Mouse (Mus musculus) stomach, embryonic 16.5 days (tissue): ENCODE measurements at regions not wholly inside any gene's neighbourhood (a gene's known extent, or its start where the extent isn't known, plus 50 kb on each side); places are given as distances from the start of the nearest gene placed in this dataset.

Source experiments
- ATAC-seq: fragments of 200-750 bp; cut with Nextera tagmentation; 2 replicates; pipeline ENCODE4 v1.8.0; 2017; ENCODE audit warnings: moderate number of reproducible peaks, moderate TSS enrichment; ENCODE audit not compliant: insufficient read depth, low FRiP score
- H3K27ac ChIP-seq: fragments of 300-500 bp; sonication (generic); 2 replicates; pipeline ENCODE4 v1.5.1; 2014; ENCODE audit warnings: low read length
- H3K27me3 ChIP-seq: fragments of 300-500 bp; sonication (generic); 2 replicates; pipeline ENCODE4 v1.6.1; 2014; ENCODE audit warnings: low read length, control low read depth, mixed read lengths; ENCODE audit not compliant: control insufficient read depth, insufficient read depth
- H3K36me3 ChIP-seq: fragments of 300-500 bp; sonication (generic); 2 replicates; pipeline ENCODE4 v1.6.1; 2014; ENCODE audit warnings: low read length; ENCODE audit not compliant: control insufficient read depth, insufficient read depth
- H3K4me1 ChIP-seq: fragments of 300-500 bp; sonication (generic); 2 replicates; pipeline ENCODE4 v1.6.1; 2014; ENCODE audit warnings: low read length, control low read depth, mixed read lengths; ENCODE audit not compliant: control insufficient read depth, insufficient read depth
- H3K4me2 ChIP-seq: fragments of 300-500 bp; sonication (generic); 2 replicates; pipeline ENCODE4 v1.6.1; 2014; ENCODE audit warnings: low read depth, low read length, mixed read lengths
- H3K4me3 ChIP-seq: fragments of 300-500 bp; sonication (generic); replicated peaks from 2 replicates; pipeline ENCODE4 v1.5.1; 2014; ENCODE audit warnings: mild to moderate bottlenecking, low read length
- H3K9ac ChIP-seq: fragments of 300-500 bp; sonication (generic); 2 replicates; pipeline ENCODE4 v1.6.1; 2014; ENCODE audit warnings: low read length
- H3K9me3 ChIP-seq: fragments of 300-500 bp; sonication (generic); replicated peaks from 2 replicates; pipeline ENCODE4 v1.6.1; 2016; ENCODE audit warnings: low read length, control low read depth; ENCODE audit not compliant: control insufficient read depth
- whole genome bisulfite sequencing: fragments of 180-500 bp; shearing (Covaris S2); extraction: QIAGEN DNeasy Blood & Tissue Kit; methylation state at CpG from one replicate; pipeline ENCODE4 v1.1.7; 2014; 5-methylcytosine and 5-hydroxymethylcytosine counted together

- Histone ChIP-seq H3K4me2 (no peak overlapping the region), H3K9ac (no peak overlapping the region), H3K4me3 (no peak overlapping the region), H3K36me3 (no peaks in the 10 kb centered on the region), H3K27ac (no peak overlapping the region), H3K4me1 (no peaks in the 10 kb centered on the region), H3K9me3 (no peaks in the 10 kb centered on the region), H3K27me3 (no peaks in the 10 kb centered on the region)
- ATAC-seq = no peak
- WGBS = 45% methylated on average over 6 of the region's 6 CpGs
These were observed 382.5 kb upstream of the Hs6st1 start for GRCm38 (mm10) chr1:35685651-35686050.

GRCm38 (mm10) chr1:35694349-35694748, 373.9 kb upstream of the Hs6st1 start:
- Histone ChIP-seq H3K36me3 (no peaks in the 10 kb centered on the region), H3K27me3 (no peaks in the 10 kb centered on the region), H3K9me3 (no peaks in the 10 kb centered on the region), H3K4me2 (no peak overlapping the region), H3K4me1 (no peaks in the 10 kb centered on the region), H3K27ac (no peak overlapping the region), H3K4me3 (no peak overlapping the region), H3K9ac (no peak overlapping the region)
- 47% methylated on average over 3 of the region's 3 CpGs for WGBS
- ATAC-seq = no peak

- H3K36me3 ChIP-seq = no peaks in the 10 kb centered on the region
- H3K27ac ChIP-seq = no peak overlapping the region
- ATAC-seq = no peak
- H3K27me3 ChIP-seq = no peaks in the 10 kb centered on the region
- H3K9me3 ChIP-seq = no peaks in the 10 kb centered on the region
- no peak overlapping the region for H3K4me2 ChIP-seq
- H3K4me3 ChIP-seq = no peak overlapping the region
- no peaks in the 10 kb centered on the region for H3K4me1 ChIP-seq
- WGBS = 47% methylated on average over 15 of the region's 15 CpGs
- H3K9ac ChIP-seq = no peak overlapping the region
These were observed 373.2 kb upstream of the Hs6st1 start for GRCm38 (mm10) chr1:35694775-35695591.

- H3K36me3 ChIP-seq = no peaks in the 10 kb centered on the region
- ATAC-seq = no peak
- 35% methylated on average over 4 of the region's 4 CpGs for WGBS
These were observed 371.0 kb upstream of the Hs6st1 start for GRCm38 (mm10) chr1:35697218-35697617.

GRCm38 (mm10) chr1:35697834-35698500, 370.2 kb upstream of the Hs6st1 start:
- ATAC-seq = no peak
- Histone ChIP-seq H3K9me3 (no peaks in the 10 kb centered on the region), H3K4me1 (no peaks in the 10 kb centered on the region), H3K9ac (no peak overlapping the region), H3K27ac (no peak overlapping the region), H3K36me3 (no peaks in the 10 kb centered on the region), H3K27me3 (no peaks in the 10 kb centered on the region), H3K4me2 (no peak overlapping the region), H3K4me3 (no peak overlapping the region)
- 29% methylated on average over 10 of the region's 10 CpGs for WGBS

More at GRCm38 (mm10) chr1:35697218-35697617, 371.0 kb upstream of the Hs6st1 start:
- no peak overlapping the region for H3K4me3 ChIP-seq
- no peaks in the 10 kb centered on the region for H3K27me3 ChIP-seq
- no peaks in the 10 kb centered on the region for H3K9me3 ChIP-seq
- no peak overlapping the region for H3K9ac ChIP-seq
- H3K4me2 ChIP-seq = no peak overlapping the region
- no peaks in the 10 kb centered on the region for H3K4me1 ChIP-seq
- H3K27ac ChIP-seq = no peak overlapping the region

- H3K4me3 ChIP-seq = no peak overlapping the region
- H3K4me2 ChIP-seq = no peak overlapping the region
- H3K9me3 ChIP-seq = no peaks in the 10 kb centered on the region
- H3K36me3 ChIP-seq = no peaks in the 10 kb centered on the region
- H3K27me3 ChIP-seq = no peaks in the 10 kb centered on the region
- no peaks in the 10 kb centered on the region for H3K4me1 ChIP-seq
- no peak for ATAC-seq
- H3K9ac ChIP-seq = no peak overlapping the region
- WGBS = 57% methylated on average over 1 of the region's 1 CpGs
- no peak overlapping the region for H3K27ac ChIP-seq
These were observed 365.6 kb upstream of the Hs6st1 start for GRCm38 (mm10) chr1:35702585-35702984.

- WGBS = 78% methylated on average over 6 of the region's 6 CpGs
- Histone ChIP-seq H3K9ac (no peak overlapping the region), H3K4me2 (no peak overlapping the region), H3K27ac (no peak overlapping the region), H3K4me3 (no peak overlapping the region), H3K4me1 (no peaks in the 10 kb centered on the region), H3K27me3 (no peaks in the 10 kb centered on the region), H3K9me3 (no peaks in the 10 kb centered on the region), H3K36me3 (no peaks in the 10 kb centered on the region)
- ATAC-seq = no peak
These were observed 361.9 kb upstream of the Hs6st1 start for GRCm38 (mm10) chr1:35706336-35706735.

GRCm38 (mm10) chr1:35708176-35708788, 359.9 kb upstream of the Hs6st1 start:
- Histone ChIP-seq H3K4me3 (no peak overlapping the region), H3K9me3 (no peaks in the 10 kb centered on the region), H3K4me2 (no peak overlapping the region), H3K9ac (no peak overlapping the region), H3K4me1 (no peaks in the 10 kb centered on the region), H3K36me3 (no peaks in the 10 kb centered on the region), H3K27me3 (no peaks in the 10 kb centered on the region), H3K27ac (no peak overlapping the region)
- no peak for ATAC-seq
- WGBS = 90% methylated on average over 2 of the region's 2 CpGs

GRCm38 (mm10) chr1:35709214-35709613, 359.0 kb upstream of the Hs6st1 start:
- Histone ChIP-seq H3K27ac (no peak overlapping the region), H3K9me3 (no peaks in the 10 kb centered on the region), H3K4me2 (no peak overlapping the region), H3K4me3 (no peak overlapping the region), H3K36me3 (no peaks in the 10 kb centered on the region), H3K9ac (no peak overlapping the region), H3K4me1 (no peaks in the 10 kb centered on the region), H3K27me3 (no peaks in the 10 kb centered on the region)
- ATAC-seq = no peak
